Mouse (Mus musculus): ENCODE measurements around the gene Stx8.

Stx8 gene

DNA sequence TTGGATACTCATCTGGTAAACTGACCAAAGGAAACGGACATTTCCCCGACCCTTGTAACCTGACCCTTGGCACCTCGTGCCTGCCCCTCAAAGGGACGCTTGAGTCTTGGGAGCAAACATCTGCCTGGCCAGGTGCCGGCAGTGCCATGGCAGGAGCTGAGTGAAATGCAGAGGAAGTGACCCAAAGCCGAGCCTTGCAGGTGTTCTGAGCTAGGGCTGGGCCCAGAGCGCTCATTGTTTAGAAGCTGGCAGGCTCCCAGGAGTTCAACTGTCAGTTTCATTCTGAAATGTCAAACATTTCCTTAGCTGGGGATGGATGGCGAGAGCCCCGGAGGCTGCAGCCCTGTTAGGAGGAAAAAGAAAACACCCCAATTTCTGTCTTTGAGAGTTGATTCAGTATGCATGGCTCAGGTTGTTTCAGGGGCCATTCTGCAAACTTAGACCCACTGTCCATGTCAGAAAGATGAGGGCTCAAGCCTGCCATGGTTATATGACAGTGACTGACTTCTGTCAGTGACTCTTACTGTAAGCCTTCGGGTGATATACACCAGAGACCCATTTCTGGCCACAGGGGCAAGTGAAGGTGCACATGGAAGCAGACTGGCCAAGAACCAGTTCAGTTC lies 233.9 kb downstream of the Stx8 start:
- peak in 1 of 2 experiments; percentile 35 for DNase-seq (ENCODE audit: low spot score in 2 of 2)

- no peak for DNase-seq (ENCODE audit: low spot score in 2 of 2)
Measured at GRCm38 (mm10) chr11:68200500-68200899, 234.5 kb downstream of the Stx8 start.

- DNase-seq (ENCODE audit: low spot score in 2 of 2): no peak
Measured at GRCm38 (mm10) chr11:68201063-68201462, 235.1 kb downstream of the Stx8 start.

DNA sequence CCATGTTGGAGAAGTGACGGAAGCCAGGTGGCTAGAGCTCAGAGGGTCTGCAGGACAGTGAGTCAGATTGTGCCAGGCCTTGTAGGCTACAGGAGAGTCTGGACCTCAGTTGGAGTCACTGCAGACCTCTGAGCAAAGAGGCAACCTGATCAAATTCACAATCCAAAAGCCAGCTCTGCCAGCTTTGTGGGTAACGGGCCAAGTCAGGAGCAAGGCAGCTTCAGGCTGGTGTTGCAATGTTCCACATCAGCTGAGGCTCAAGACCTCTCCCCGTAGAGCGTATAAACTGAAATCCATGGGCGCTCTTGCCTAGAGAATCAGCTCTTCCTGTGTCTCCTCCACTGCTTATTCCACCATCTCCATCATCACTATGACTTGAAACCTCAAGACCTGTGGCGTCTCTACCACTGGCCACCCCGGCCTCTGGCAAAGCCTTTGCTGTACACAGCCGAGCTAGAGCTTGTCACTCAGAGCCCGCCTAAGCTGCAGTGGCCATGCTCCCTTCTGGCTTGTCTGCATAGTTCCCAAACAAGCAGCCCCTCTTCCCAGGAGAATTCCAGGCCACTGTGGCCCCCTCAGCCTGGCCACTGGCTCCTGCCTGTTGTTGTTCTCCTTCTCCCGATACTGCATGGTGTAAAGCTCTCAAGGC lies 235.9 kb downstream of the Stx8 start:
- DNase-seq (ENCODE audit: low spot score in 2 of 2): no peak

GRCm38 (mm10) chr11:68202561-68202960 lies 236.6 kb downstream of the Stx8 start:
- DNase-seq (ENCODE audit: low spot score in 2 of 2): no peak

DNA sequence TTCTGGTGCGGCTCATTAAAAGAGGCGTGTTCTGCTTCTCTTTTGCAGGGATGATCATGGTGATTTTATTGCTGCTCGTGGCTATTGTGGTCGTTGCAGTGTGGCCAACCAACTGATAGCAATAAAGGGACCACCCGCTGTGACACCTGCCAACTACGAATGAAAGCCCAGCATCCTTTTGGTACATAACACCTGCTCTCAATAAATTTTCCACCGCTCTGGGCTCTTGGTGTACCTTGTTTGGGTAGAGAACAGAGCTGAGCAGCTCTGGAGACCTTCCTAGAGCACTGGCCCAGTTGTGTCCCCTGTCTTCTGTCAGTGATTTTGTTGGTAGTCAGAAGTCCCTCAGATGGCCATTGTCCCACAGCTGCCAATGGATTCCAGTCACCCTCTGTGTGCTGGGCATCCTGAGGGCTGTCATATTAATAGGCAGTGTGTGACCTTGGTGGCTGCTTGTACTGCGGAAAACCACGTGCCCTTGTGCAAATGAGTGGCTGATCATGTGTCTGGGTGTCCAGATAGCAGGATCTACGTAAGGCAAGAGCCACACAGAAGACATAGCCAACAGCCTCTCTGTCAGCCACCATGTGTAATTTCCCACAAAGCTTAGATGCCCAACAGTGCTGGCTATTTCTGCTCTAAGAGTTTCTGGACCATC lies 237.8 kb downstream of the Stx8 start:
- no peak for DNase-seq (ENCODE audit: low spot score in 2 of 2)

- no peak for DNase-seq (ENCODE audit: low spot score in 2 of 2)
Measured at GRCm38 (mm10) chr11:68204407-68204806, 238.4 kb downstream of the Stx8 start.

- DNase-seq (ENCODE audit: low spot score in 2 of 2): no peak
Measured at GRCm38 (mm10) chr11:68205572-68206229, 239.7 kb downstream of the Stx8 start.

- no peak for DNase-seq (ENCODE audit: low spot score in 2 of 2)
Measured at GRCm38 (mm10) chr11:68208023-68208422, 242.0 kb downstream of the Stx8 start.

DNA sequence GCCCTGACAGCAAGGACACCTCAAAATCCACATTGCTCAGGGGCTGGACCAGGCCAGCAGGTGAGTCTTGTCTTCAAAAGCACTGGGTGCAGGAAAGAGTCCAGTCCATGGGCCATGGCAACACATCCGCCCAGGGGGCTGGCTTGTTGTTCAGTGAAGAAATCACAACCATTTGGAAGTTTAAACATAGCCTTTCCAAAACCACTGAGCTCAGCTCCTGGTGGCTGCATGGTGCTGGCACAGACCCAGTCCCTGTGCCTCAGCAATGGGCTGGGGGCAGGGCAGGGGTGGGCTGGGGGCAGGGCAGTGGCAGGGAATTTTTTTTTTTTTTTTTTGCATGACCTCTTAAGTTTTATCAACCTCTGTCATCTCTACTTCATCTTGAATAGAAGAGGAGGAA lies 242.6 kb downstream of the Stx8 start:
- no peak for DNase-seq (ENCODE audit: low spot score in 2 of 2)

- DNase-seq (ENCODE audit: low spot score in 2 of 2): no peak
Measured at GRCm38 (mm10) chr11:68209506-68209905, 243.5 kb downstream of the Stx8 start.

- DNase-seq (ENCODE audit: low spot score in 2 of 2): no peak
Measured at GRCm38 (mm10) chr11:68210714-68211113, 244.7 kb downstream of the Stx8 start.

DNA sequence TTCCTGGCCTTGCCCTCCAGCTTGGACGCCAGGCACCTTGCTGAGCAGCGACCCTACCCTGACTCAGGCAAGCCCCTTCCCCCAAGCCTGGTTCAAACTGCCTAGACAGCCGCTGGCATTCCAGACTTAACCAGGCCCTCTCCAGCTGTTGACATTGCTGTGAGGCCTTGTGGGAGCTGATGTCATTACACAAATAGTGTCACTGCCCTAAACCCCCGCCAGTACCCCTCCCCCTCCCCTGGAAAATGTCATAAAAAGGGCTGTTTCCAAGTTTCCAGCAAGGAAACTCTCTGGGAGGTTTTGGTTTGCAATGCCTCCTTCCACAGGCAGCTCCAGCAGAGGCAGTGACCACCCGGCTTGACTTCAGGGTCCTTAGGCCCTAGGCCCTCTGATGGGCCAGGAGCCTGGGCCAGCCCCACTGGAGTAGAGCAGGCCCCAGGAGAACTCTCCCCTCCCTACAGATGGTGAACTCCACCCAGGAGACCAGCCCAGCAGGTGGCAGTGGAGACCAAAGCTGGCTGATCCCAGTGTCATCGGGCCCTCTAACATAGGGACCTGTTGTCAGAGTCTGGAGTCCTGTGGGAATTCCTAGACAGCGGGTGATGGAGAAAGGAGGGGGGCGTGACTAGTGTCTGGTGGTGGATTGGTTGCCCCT lies 246.1 kb downstream of the Stx8 start:
- DNase-seq (ENCODE audit: low spot score in 2 of 2): no peak

DNA sequence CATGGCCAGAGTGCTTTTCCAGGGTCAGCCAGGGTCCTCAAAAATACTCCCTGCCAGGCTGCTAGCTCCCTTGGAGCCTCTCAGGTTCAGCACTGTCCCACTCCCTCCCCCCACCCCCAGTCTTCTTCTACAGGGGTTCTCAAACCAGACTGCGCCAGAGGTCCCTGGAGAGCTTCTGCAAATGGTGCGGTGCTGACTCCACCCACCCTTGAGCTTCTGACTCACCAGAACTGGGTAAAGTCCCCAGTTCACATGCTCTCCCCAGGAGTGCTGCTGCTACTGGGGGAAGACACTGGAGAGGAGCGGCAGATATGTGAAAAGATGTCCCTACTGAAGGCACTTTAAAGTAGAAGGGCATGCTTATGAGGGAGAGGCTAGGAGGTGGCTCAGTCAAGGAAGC lies 247.9 kb downstream of the Stx8 start:
- peak in 1 of 2 experiments; percentile 24 for DNase-seq (ENCODE audit: low spot score in 2 of 2)

GRCm38 (mm10) chr11:68214496-68215205 lies 248.7 kb downstream of the Stx8 start:
- DNase-seq (ENCODE audit: low spot score in 2 of 2): no peak

DNA sequence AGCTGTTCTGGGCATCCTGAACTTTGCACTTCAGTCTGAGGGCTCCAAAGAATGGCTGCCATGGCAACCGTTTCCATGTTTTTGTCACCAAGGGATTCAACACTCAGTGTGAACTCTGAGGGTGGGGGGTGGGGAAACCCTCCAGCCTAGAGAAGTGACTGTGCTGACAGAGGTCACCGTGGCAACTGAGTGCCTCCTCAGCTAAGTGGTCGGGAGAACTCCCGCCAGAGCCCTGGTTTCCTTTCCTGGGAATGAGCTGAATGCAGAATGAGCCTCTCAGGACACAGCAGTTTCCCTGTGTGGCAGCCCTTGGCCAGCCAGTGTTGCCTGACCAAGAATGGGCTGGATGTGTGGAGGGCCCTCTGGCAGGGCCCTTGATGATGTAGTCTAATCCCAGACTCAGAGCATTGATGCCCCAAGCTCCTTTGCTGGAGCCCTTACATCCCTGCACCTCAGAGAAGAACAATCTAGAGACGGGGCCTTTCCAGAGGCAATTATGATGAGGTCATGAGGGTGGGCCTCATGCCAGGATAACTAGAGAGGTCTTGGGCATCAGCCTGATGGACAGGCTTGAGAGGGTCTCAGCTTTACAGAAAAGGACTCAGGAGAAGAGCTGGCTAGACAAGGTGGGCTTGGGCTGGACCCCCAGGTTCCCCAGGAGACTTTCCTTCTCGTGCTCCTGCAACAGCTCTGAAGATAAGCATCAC lies 249.4 kb downstream of the Stx8 start:
- DNase-seq (ENCODE audit: low spot score in 2 of 2): no peak

GRCm38 (mm10) chr11:68216041-68216440 lies 250.0 kb downstream of the Stx8 start:
- DNase-seq (ENCODE audit: low spot score in 2 of 2): no peak

- DNase-seq (ENCODE audit: low spot score in 2 of 2): no peak
Measured at GRCm38 (mm10) chr11:68220733-68221132, 254.7 kb downstream of the Stx8 start.

- DNase-seq (ENCODE audit: low spot score in 2 of 2): no peak
Measured at GRCm38 (mm10) chr11:68222209-68222608, 256.2 kb downstream of the Stx8 start.

GRCm38 (mm10) chr11:68223143-68223542 lies 257.1 kb downstream of the Stx8 start:
- no peak for DNase-seq (ENCODE audit: low spot score in 2 of 2)

GRCm38 (mm10) chr11:68226654-68227057 lies 260.7 kb downstream of the Stx8 start:
- DNase-seq (ENCODE audit: low spot score in 2 of 2): no peak
